9 mouse cellular contexts compared by ENCODE assay signal in genomic region chr9:71750015-71750672, GRCm38 (mm10). TPM values are rescaled to one million over a fixed set of nuclear protein-coding genes. Genes with fewer than 3 reads are reported as not detected.
DNase-seq lines count a peak whose midpoint lies in the region; ATAC-seq lines count a peak whose summit lies in the region.
"Had no signal": no experiment of that assay in that cellular context is flagged by ENCODE, and none has a peak within 500 bp of the region (broad histone marks: within the 10 kb centered on the region; RNA-seq: fewer than 3 reads in every experiment).

No protein-coding gene starts in this region.

- no peak overlapping the region for H3K27ac ChIP-seq in midbrain, embryonic 12.5 days (replicated peaks)
- H3K27ac ChIP-seq: limb, embryonic 12.5 days had no signal

- peaks cover 19% of the 10 kb centered on the region; the same call in 1 of the 2 replicates for H3K27me3 ChIP-seq in midbrain, embryonic 12.5 days
- H3K27me3 ChIP-seq: limb, embryonic 12.5 days had no signal

- no peaks in the 10 kb centered on the region for H3K9me3 ChIP-seq in midbrain, embryonic 12.5 days

- 3% methylated on average over 4 of the region's 4 CpGs for WGBS in midbrain, embryonic 12.5 days

- H3K4me1 ChIP-seq in midbrain, embryonic 12.5 days, result peaks cover 12% of the 10 kb centered on the region

- no peak overlapping the region for H3K4me3 ChIP-seq in midbrain, embryonic 12.5 days
- H3K4me3 ChIP-seq: limb, embryonic 12.5 days had no signal

- H3K9ac ChIP-seq in midbrain, embryonic 12.5 days (replicated peaks), result no peak overlapping the region
- H3K9ac ChIP-seq: limb, embryonic 12.5 days had no signal

- peak overlapping the region; percentile 6; the same call in 1 of the 2 replicates for H3K4me2 ChIP-seq in midbrain, embryonic 12.5 days (replicated peaks)
- H3K4me2 ChIP-seq: limb, embryonic 12.5 days had no signal

- no peak for ATAC-seq in midbrain, embryonic 12.5 days (ENCODE audit: low FRiP score, low read depth)

- DNase-seq in heart, adult 18-20 months, result peak; percentile 50 to 57
- DNase-seq in heart, postnatal 25 days (ENCODE audit: low spot score), result no peak
- DNase-seq in embryo, embryonic 9.5 days (ENCODE audit: extremely low spot score), result peak; percentile 33
- peak; percentile 61 for DNase-seq in kidney, adult 9 months
- DNase-seq in layer of hippocampus, adult 8-10 months (ENCODE audit: low spot score in 2 of 2), result no peak
- DNase-seq in spleen, adult 12 weeks (ENCODE audit: low spot score), result no peak
- no peak for DNase-seq in cerebellum, adult 18-20 months

- intact Hi-C loops in heart, postnatal 25 days (cut with DNase I), result no loop called here

- no peaks in the 10 kb centered on the region for H3K36me3 ChIP-seq in midbrain, embryonic 12.5 days
- H3K36me3 ChIP-seq: limb, embryonic 12.5 days had no signal

RNA-seq across cellular contexts. Expression of gene Cgnl1, which starts 21.3 kb away (rescaled TPM):
- total RNA-seq in heart, adult 18-20 months (2021), result 10 to 100 TPM; 36.7 to 38.2 TPM
- total RNA-seq in heart, postnatal 25 days (2021), result 10 to 100 TPM; 33.5 to 39.9 TPM
- 5.6 and 7.0 TPM in 2 replicates for polyA plus RNA-seq in midbrain, embryonic 12.5 days (2016; fragmentation: Nextera tagmentation; extraction: Ambion mirVana)
- total RNA-seq in layer of hippocampus, adult 8-10 months (2022), result 1 to 10 TPM; 7.9 to 9.2 (median 8.3) TPM

Comparison
In these comparisons a context has a peak if more than half of its experiments do, and no peak if none do; other contexts are left out.
1. DNase-seq: peak in heart, adult 18-20 months (2 of 2), embryo, embryonic 9.5 days (single experiment) and kidney, adult 9 months (single experiment); none in heart, postnatal 25 days (single experiment), layer of hippocampus, adult 8-10 months (0 of 2), spleen, adult 12 weeks (single experiment) and cerebellum, adult 18-20 months (0 of 2).